Mouse (Mus musculus): ENCODE results near the gene Dnah14.

Gene Dnah14

GRCm38 (mm10) chr1:181793541-181793940 lies 217.2 kb downstream of the Dnah14 start:
- DNase-seq (ENCODE audit: low spot score) = peak; percentile 33

GRCm38 (mm10) chr1:181799911-181800310 lies 223.6 kb downstream of the Dnah14 start:
- no peak for DNase-seq (ENCODE audit: low spot score)

- no peak for DNase-seq (ENCODE audit: low spot score)
Measured at GRCm38 (mm10) chr1:181800667-181801066, 224.3 kb downstream of the Dnah14 start.

- peak; percentile 49 for DNase-seq (ENCODE audit: low spot score)
Measured at GRCm38 (mm10) chr1:181811481-181812223, 235.3 kb downstream of the Dnah14 start.

DNA sequence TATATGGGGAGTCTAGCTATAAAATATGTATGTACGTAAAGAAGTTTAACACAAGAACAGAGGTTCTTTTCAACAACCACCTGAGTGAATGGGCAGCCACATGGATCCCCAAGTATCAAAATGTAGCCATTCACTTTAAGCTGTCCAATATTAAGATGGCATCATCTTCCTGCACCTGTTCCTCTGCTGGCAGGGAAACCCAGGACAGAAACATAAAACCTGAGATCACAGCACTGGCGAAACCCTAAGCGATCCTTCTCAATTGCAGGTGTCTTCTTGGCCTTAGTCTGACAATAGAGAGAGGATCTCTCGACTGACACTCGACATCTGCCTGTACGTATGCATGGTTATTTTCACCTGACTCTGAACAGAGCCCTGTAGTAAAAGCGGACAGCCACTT lies 250.4 kb downstream of the Dnah14 start:
- no peak for DNase-seq (ENCODE audit: low spot score)

DNA sequence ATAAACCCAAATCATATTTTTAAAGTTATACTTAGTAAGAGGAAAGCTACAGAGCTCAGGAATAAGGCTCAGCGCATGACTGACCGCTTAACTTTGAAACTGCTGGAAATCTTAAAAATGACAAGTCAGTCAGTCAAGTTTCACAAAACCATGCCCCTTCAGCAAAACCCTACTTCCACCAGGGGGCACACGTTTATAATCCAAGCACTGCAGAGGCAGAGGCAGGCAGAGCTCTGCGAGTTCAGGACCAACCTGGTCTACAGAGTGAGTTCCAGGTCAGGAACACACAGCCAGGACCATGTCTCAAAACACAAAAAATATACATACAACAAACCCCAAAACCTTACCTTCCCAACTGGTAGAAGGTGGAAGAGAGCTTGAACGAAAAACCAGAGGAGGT lies 252.0 kb downstream of the Dnah14 start:
- DNase-seq (ENCODE audit: low spot score) = no peak

GRCm38 (mm10) chr1:181832720-181833119 lies 256.4 kb downstream of the Dnah14 start:
- no peak for DNase-seq (ENCODE audit: low spot score)

DNA sequence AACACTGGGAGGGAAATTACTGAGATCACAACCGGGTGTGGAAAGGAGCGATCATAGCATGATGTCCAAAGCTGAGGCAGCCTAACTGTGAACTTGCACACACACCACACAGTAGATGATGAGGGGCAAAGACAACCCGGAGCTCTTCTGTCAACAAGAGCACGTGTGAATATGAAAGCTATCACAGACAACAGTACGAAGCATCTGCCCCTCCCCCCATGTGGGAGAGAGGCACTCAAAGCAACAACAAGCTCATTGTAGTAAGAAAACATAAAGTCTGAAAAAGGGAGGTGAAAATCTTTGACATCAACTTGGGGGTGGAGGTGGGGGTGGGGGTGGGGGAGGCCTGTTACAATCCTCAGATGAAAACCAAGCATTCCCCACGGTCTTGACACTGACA lies 256.8 kb downstream of the Dnah14 start:
- no peak for DNase-seq (ENCODE audit: low spot score)

DNA sequence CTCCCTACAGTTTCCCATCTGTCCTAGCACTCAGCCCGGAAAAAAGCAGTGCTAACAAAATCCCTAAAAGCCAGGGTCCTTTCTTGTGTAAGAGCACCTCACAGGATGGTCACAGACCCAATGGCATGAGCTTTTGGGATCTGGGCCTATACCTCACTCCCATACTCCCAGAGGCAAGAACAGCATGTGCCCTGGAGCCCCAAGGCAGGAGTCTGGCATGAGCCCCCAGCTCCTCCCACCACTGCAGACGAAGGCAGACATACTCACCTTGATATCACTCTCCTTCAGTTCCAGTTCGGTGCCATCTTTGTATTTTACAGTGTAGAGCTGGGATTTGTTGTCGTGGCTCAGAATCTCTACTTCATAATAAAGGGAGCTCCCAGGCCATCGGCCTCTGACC lies 261.8 kb downstream of the Dnah14 start:
- DNase-seq (ENCODE audit: low spot score) = no peak

DNA sequence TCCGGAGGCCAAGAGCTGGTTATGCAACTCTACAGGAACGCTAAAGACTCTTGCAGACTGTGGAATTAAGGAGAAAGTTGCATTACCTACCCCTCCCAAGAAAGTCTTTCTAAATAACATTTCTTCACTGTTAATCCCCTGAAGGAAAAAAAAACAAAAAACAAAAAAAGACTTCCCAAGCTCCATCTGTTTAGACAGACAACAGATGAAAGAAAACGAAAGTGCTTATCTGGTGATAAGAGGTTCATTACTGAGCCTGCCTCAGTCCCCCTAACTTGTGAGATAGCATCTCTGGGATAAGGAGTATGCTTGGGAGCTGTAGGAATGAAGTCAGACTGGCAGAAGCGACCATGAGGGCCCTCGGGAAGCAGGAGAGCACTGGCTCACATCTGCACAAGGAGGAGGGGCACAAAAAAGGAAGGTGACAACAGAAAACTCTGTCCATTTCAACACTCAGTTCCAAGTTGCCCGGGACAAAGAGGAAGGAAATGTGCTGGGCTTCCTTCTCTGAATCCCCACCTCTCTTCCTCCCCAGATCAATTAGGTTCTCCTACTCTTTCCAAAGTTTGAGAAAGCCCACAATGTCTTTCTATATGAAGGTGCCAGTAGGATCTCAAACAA lies 263.5 kb downstream of the Dnah14 start:
- DNase-seq (ENCODE audit: low spot score) = no peak

GRCm38 (mm10) chr1:181841396-181841795 lies 265.0 kb downstream of the Dnah14 start:
- DNase-seq (ENCODE audit: low spot score) = no peak

DNA sequence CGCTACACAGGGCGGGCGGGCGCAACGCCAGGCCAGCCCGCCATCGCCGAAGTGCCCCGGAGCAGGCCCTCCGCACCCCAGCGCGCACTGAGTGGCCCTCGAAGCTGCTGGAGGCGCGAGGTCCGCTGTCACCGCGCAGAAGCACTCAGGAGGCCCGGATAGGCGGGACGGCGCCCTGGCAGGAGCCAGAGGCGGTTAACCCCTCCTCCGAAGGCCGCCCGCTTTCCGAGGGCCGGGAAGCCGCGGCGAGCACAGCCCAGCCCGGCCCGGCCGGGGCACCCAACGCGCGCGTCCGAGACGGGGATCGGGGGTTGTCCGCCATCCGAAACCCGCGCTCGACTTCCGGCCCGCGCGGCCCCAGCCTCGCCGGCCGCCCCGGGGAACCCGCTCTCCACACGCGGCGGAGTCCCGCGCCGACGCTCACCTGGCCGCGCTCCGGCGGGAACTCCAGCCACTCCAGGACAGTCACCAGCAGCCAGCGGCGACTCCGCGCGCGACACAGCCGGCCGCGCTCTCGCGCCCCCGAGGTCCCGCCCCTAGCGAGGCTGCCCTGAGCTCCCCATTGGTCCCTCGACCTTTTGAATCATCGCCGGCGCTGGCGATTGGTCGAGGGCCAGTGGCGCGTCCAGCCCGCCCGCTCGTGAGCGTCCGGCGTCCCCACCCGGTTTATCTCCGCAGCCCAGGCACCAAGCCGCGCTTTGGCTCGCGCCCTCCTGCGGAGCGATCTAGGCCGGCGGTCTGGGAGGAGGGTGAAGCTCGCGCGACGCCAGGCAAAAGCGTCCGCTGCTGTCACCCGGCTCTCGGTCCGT lies 265.7 kb downstream of the Dnah14 start:
- peak; percentile 69 for DNase-seq (ENCODE audit: low spot score)

DNA sequence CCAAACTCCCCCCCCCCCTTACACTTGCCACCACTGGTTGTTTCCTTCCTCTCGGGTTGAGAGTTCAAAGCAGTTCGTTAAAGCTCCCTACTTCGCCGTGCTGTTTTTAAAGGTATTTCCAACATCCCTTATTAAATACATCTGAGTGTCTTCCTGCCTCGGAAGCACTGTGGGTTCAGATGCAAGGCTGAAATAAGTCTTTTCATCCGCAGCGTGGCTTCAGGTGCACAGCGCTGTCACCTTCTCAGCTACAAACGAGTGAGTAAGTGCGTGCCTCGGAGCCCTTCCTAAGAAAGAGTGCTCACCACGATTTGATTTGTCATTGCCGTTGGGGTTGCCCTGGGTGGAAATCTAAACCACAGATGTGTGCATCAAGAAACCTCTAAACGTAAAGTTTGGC lies 266.4 kb downstream of the Dnah14 start, which contains the start of gene Lbr:
TSS of gene Lbr (minus strand) at position 266 of the 400 bp plus-strand sequence.
- no peak for DNase-seq (ENCODE audit: low spot score)

DNA sequence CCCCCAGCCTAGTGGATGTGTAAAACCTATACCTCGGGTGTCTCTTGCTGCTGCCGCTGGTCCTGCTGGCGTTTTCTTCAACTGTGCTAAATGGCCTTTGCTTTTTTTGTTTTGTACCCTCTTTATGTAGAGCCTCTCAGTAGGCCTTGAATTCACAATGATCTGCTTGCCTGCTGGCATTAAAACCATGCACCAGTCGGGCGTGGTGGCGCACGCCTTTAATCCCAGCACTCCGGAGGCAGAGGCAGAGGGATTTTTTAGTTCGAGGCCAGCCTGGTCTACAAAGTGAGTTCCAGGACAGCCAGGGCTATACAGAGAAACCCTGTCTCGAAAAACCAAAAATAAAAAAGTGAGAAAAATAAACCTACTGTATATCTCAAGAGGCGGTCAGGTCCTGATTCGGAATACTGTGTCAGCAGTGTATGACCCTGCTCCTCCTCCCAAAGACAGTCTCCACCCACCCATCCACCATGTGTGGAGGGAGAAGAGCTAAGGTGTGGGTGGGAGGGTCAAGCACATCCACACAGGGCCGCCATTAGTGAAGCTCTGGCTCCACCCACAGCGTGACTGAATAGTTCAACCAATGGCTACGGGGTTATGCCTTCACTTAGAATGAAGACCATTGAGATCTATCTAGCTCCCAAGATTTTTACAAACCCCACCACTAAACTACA lies 268.7 kb downstream of the Dnah14 start:
- DNase-seq (ENCODE audit: low spot score) = no peak

GRCm38 (mm10) chr1:181845767-181846166 lies 269.4 kb downstream of the Dnah14 start:
- DNase-seq (ENCODE audit: low spot score) = no peak

- no peak for DNase-seq (ENCODE audit: low spot score)
Measured at GRCm38 (mm10) chr1:181847396-181847795, 271.0 kb downstream of the Dnah14 start.

DNA sequence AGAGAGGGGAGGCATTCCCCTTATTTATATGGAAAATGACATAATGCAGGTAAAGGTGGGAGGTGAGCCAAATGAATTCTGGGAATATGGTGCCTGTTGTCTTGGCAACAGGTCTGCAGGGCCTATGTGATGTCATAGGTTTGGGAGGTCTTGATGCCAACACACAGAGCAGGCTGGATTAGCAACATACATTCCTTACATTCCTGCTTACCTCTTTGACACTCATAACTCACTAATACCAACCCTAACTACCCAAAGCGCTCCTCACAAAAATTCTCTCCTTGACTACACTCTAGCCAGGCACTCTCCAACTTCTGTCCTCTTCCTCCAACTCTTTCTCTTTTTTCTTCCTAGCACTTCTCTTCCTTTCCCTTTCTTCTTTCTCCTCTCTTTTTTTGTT lies 271.9 kb downstream of the Dnah14 start:
- DNase-seq (ENCODE audit: low spot score) = no peak

- DNase-seq (ENCODE audit: low spot score) = no peak
Measured at GRCm38 (mm10) chr1:181850441-181850840, 274.1 kb downstream of the Dnah14 start.

DNA sequence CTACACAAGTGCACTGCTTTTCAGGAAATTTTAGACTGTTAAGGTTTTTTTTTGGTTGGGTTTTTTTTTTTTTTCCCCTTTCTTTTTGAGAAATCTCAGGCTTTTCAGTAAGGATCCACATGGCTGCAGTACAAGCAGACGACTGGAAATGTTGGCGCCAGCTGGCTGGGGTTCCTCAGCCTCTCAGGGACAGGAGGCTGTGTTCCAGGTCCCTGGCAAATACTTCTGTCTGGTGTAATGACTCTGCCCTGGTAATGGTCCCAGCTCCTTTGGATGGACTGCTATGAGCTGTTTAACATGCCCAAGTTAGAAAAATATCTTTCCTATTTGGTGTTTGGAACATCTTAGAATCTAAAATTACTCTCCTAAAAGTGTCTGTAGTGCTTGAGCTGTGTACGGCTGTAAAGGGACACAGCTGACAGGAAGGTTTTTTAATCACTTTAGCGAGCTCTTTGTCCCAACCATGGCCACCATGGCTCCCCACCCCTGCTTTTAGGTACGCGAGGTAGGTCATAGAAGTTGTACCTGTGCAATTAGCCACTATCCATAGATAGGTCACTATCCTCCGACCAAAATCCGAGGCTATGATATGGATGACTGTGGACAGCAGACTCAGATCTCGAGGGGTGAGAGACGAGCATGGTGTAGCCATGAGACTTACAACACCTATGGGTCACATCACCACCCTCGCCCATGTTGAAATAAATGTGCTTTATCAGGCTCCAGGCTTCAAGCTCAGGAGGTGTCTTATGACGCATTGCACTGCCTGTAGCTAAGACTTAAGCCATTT lies 275.4 kb downstream of the Dnah14 start:
- no peak for DNase-seq (ENCODE audit: low spot score)

- DNase-seq (ENCODE audit: low spot score) = no peak
Measured at GRCm38 (mm10) chr1:181852466-181852865, 276.1 kb downstream of the Dnah14 start.

DNA sequence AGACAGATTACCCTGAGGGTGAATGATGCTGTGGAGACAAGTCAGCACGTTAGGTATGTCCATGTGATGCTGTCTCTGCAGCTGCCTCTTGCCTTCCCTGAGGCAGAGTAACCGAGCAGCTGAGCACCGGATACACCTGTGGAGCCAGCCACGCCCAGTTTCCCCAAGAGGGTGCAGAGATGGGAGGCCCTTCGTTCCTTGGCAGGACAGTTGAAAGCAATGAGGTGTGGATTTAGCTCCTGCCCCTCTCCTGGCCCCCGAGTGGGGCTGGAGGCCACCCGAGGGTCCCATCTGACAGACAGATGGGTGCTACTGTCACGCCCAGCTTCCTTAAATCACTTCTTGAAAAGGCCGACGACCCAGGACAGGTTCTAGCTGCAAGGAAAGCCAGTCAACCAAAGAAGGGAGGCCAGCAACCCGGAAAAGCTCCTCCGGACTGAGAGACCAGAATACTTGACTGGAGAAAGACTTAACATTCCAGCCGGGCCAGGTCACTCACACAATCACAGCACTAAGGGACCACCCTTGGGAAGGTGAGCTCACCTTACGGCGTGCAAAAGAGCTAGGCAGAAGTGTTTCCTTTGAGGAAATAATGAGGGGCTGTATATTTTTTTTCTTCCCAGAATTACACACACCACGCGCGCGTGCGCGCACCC lies 276.9 kb downstream of the Dnah14 start:
- no peak for DNase-seq (ENCODE audit: low spot score)

Data from layer of hippocampus, adult 9-10 months (tissue).